Mouse (Mus musculus) cerebellum, postnatal 25 days (tissue): Measurements from ENCODE around the gene Sva.

Experiments used
- DNase-seq, 2 experiments: peaks; one replicate each; pipeline ENCODE4 v3.0.0; 2021; ENCODE audit warnings: mixed read lengths in 2 of 2

Gene Sva

GRCm38 (mm10) chr6:42038094-42038493 lies at the start of gene Sva:
Gene Sva (plus strand): TSS chr6:42038394.
- no peak for DNase-seq
